Mouse (Mus musculus) forebrain, embryonic 10.5 days (tissue): ENCODE measurements around the gene Pard3. TPM values are rescaled to one million over a fixed set of nuclear protein-coding genes. Genes with fewer than 3 reads are reported as not detected.
"Not testable (repeated sequence)": the region's sequence is repeated elsewhere in the genome, so short reads cannot be mapped to it uniquely, and the experiment has no call there.

Experiments
- DNase-seq: peaks from one replicate; pipeline ENCODE4 v3.0.0-alpha.2; 2017; ENCODE audit warnings: low spot score; ENCODE audit errors: extremely low spot score
- H3K27ac ChIP-seq: fragments of 300-500 bp; sonication (generic); 2 replicates; pipeline ENCODE4 v1.5.1; 2016; ENCODE audit warnings: mild to moderate bottlenecking
- H3K27me3 ChIP-seq: fragments of 300-500 bp; sonication (generic); 2 replicates; pipeline ENCODE4 v1.6.1; 2016; ENCODE audit warnings: mild to moderate bottlenecking; ENCODE audit not compliant: poor library complexity, severe bottlenecking
- H3K36me3 ChIP-seq: fragments of 300-500 bp; sonication (generic); replicated peaks from 2 replicates; pipeline ENCODE4 v1.6.1; 2016; ENCODE audit warnings: mild to moderate bottlenecking, moderate library complexity
- H3K4me1 ChIP-seq: fragments of 300-500 bp; sonication (generic); 2 replicates; pipeline ENCODE4 v1.6.1; 2016
- H3K4me3 ChIP-seq: fragments of 300-500 bp; sonication (generic); 2 replicates; pipeline ENCODE4 v1.5.1; 2016; ENCODE audit warnings: mild to moderate bottlenecking, moderate library complexity
- H3K9me3 ChIP-seq: fragments of 300-500 bp; sonication (generic); 2 replicates; pipeline ENCODE4 v1.6.1; 2016; ENCODE audit warnings: mild to moderate bottlenecking, moderate library complexity
- WGBS: fragments of 180-500 bp; shearing (Covaris S2); methylation state at CpG from one replicate; pipeline ENCODE4 v1.1.7; 2016; 5-methylcytosine and 5-hydroxymethylcytosine counted together
- polyA plus RNA-seq: library from polyadenylated mRNA; unstranded; fragments of >200 nt; fragmentation: Nextera tagmentation; extraction: Ambion mirVana; gene quantifications from 2 replicates; pipeline ENCODE4 v1.2.1, GENCODE M21; 2016

The Pard3 gene
- polyA plus RNA-seq, 1 experiment from 2014 or later = 27.3 TPM

GRCm38 (mm10) chr8:127151706-127152105, 88.0 kb downstream of the Pard3 start:
- Histone ChIP-seq H3K9me3 (no peaks in the 10 kb centered on the region), H3K27ac (no peak overlapping the region), H3K4me3 (no peak overlapping the region), H3K36me3 (no peaks in the 10 kb centered on the region), H3K27me3 (no peaks in the 10 kb centered on the region), H3K4me1 (peaks cover 6% of the 10 kb centered on the region)
- no peak for DNase-seq
- 82% methylated on average over 3 of the region's 3 CpGs for WGBS

GRCm38 (mm10) chr8:127157087-127157486, 93.4 kb downstream of the Pard3 start:
- no peak for DNase-seq
- Histone ChIP-seq H3K9me3 (no peaks in the 10 kb centered on the region), H3K36me3 (peaks cover 9% of the 10 kb centered on the region), H3K4me3 (no peak overlapping the region), H3K27me3 (no peaks in the 10 kb centered on the region), H3K27ac (no peak overlapping the region), H3K4me1 (peaks cover 6% of the 10 kb centered on the region)
- 86% methylated on average over 8 of the region's 8 CpGs for WGBS

DNA sequence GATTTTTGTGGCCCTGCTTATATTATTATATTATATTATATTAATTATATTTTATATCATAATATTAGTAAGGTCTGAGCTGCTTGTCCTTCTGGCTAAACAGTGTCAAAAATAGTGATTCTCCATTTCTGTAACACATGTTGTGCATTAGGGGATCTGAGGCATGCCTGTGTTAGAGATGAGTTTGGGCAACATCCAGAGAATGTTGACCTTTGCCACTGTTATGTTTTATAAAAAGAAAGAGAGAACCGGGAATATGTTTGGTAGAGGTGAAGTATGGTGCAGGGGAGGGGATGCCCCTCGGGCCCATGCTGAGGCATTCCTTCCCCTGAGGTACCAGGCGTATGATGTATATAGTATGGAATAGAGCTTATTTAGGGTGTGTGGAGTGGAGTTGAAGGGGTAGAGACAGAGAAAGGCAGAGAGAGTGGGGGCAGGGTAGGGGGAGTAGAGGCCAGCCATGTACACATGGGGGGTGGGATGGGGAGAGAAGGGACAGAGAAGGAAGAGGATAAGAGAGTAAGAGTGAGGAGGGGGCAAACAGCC, 95.8 kb downstream of the Pard3 start:
- WGBS = 67% methylated on average over 3 of the region's 3 CpGs
- H3K4me3 ChIP-seq = no peak overlapping the region
- H3K27me3 ChIP-seq = no peaks in the 10 kb centered on the region
- H3K9me3 ChIP-seq = no peaks in the 10 kb centered on the region
- DNase-seq = no peak
- peaks cover 17% of the 10 kb centered on the region for H3K36me3 ChIP-seq
- peaks cover 6% of the 10 kb centered on the region for H3K4me1 ChIP-seq
- H3K27ac ChIP-seq = no peak overlapping the region

DNA sequence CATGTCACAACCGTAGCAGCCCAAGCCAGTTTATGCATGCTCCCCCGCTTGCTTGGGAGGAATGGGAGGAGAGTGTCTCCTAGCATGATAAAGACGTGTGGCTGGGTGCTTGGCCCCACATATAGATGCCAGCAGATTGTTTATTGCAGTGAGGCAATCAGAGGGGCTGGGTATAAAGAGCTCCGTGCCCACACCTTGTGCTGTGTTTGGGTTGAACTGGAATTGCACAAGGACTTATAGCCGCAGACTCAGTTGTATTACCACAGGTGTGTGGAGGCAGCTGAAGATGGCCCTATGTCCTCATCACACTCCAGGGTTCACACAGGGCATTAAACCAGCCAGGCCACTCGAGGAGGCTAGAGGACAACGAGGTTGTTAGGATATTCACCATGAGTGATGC, 98.2 kb downstream of the Pard3 start:
- no peaks in the 10 kb centered on the region for H3K9me3 ChIP-seq
- H3K4me1 ChIP-seq = peaks cover 6% of the 10 kb centered on the region
- no peak for DNase-seq
- peaks cover 22% of the 10 kb centered on the region for H3K36me3 ChIP-seq
- no peak overlapping the region for H3K27ac ChIP-seq
- no peaks in the 10 kb centered on the region for H3K27me3 ChIP-seq
- no peak overlapping the region for H3K4me3 ChIP-seq
- 90% methylated on average over 7 of the region's 7 CpGs for WGBS

- Histone ChIP-seq H3K9me3 (no peaks in the 10 kb centered on the region), H3K36me3 (peaks cover 22% of the 10 kb centered on the region), H3K4me1 (peaks cover 6% of the 10 kb centered on the region), H3K27ac (no peak overlapping the region), H3K27me3 (no peaks in the 10 kb centered on the region), H3K4me3 (no peak overlapping the region)
- 100% methylated on average over 1 of the region's 1 CpGs for WGBS
- DNase-seq = no peak
Measured at GRCm38 (mm10) chr8:127162821-127163220, 99.1 kb downstream of the Pard3 start.

DNA sequence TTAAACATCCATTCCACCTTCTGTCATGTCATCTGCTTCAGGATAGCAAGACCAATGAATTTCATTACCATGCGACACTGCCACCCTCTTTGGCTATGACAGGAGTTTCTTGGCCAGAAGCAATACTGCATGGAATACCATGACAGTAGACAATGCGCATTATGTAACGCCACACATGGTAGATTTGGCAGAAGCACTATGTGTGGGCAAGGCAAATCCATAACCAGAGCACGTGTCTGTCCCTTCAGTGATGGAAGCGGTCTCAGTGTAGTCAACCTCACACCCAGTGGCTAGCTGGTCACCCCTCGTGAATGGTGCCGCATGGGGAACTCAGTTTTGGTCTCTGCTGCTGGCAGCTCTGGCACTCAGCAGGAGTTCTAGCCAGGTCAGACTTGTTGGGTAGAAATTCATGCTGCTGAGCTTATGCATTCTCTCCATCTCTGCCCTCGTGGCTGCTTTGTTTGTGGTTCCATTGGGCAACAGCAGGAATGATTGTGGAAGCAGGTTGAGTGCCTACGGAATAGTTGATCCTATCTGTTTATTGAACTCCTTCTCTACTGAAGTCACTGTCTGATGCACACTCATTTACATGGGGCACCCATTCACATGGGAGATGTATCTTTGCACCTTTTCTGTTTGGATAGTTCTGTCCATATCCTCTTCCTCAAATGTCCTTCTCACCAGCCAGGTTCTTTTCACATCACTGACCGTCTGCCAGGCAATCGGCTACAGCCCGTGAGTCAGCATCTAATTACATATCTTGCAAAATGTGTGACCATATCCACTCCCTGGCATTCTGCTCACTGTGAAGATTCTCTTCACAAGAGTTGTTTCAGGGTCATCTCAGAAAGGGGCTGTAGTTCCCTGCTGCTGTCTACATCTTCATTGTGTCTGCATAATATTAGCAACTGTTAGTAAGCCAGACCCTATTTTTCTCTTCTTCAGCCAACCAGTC, 100.9 kb downstream of the Pard3 start:
- H3K9me3 ChIP-seq = no peaks in the 10 kb centered on the region
- peaks cover 3% of the 10 kb centered on the region for H3K4me1 ChIP-seq
- H3K36me3 ChIP-seq = peaks cover 22% of the 10 kb centered on the region
- no peak overlapping the region for H3K4me3 ChIP-seq
- H3K27ac ChIP-seq = no peak overlapping the region
- 93% methylated on average over 12 of the region's 12 CpGs for WGBS
- H3K27me3 ChIP-seq = no peaks in the 10 kb centered on the region
- no peak for DNase-seq

DNA sequence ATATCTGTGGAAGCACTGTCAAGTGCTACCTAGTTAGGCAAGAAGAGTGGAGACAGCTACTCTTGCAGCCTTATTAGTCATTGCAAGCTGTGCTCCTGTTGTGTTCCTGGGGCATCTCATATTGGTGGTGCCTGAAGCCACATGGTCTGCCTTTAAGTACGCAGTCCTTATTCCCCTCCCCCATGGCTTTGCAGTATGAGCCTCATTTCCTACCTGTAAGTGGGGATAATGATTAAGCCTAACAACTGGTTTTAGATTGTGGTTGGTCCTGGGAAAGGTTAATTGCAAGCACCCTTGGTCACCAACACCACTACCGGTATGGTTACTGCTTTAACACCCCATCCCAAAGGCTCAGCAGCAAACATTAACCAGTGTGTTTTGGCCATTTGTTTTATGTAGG, 104.8 kb downstream of the Pard3 start:
- DNase-seq = no peak
- WGBS = 86% methylated on average over 2 of the region's 2 CpGs
- H3K4me3 ChIP-seq = no peak overlapping the region

GRCm38 (mm10) chr8:127169361-127169760, 105.7 kb downstream of the Pard3 start:
- Histone ChIP-seq H3K36me3 (peaks cover 6% of the 10 kb centered on the region), H3K9me3 (no peaks in the 10 kb centered on the region), H3K4me1 (0 out of 2 replicates have a peak, but pooled peaks cover 7% of the 10 kb centered on the region), H3K27ac (no peak overlapping the region), H3K27me3 (no peaks in the 10 kb centered on the region), H3K4me3 (no peak overlapping the region)
- DNase-seq = no peak
- 93% methylated on average over 5 of the region's 5 CpGs for WGBS

More for the DNA sequence above, 104.8 kb downstream of the Pard3 start:
- Histone ChIP-seq H3K4me1 (0 out of 2 replicates have a peak, but pooled peaks cover 7% of the 10 kb centered on the region), H3K9me3 (no peaks in the 10 kb centered on the region), H3K27me3 (no peaks in the 10 kb centered on the region), H3K36me3 (peaks cover 7% of the 10 kb centered on the region), H3K27ac (no peak overlapping the region)

DNA sequence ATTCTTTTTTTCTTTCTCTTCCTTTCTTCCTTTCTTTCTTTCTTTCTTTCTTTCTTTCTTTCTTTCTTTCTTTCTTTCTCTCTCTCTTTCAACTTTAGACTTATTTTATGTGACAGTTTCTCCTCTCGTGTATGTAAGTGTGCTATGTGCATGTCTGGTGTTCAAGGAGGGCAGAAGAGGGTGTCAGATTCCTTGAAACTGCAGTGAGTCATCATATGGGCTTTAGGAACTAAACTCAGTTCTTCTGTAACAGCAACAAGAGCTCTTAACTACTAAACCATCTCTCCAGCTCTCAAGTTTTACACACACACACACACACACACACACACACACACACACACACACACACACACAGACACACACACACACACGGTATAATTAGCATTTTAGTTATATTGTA, 106.7 kb downstream of the Pard3 start:
- not testable (repeated sequence) for H3K27me3 ChIP-seq, H3K4me3 ChIP-seq, H3K4me1 ChIP-seq, DNase-seq, H3K36me3 ChIP-seq, H3K27ac ChIP-seq, H3K9me3 ChIP-seq
- WGBS = 80% methylated on average over 2 of the region's 2 CpGs

DNA sequence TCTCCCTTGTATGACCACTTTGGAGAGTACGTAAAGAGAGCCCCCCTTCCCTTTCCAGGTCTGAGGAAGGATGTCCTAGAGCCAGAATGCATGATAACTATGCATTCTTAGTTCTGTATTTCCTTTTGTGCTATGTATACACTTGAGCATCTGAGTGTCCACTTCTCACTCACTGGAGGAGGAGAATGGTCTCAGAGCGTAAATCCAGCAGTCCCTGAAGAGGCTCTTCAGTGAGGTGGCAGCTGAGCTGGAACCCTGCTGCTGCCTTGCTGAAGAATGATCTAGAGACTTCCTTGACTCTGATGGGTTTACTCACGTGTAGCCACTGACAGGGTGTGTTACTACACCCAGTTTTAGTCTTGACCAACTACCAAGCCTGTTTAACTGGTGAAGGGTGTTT, 107.2 kb downstream of the Pard3 start:
- Histone ChIP-seq H3K27ac (no peak overlapping the region), H3K36me3 (no peaks in the 10 kb centered on the region), H3K9me3 (no peaks in the 10 kb centered on the region), H3K27me3 (no peaks in the 10 kb centered on the region), H3K4me1 (0 out of 2 replicates have a peak, but pooled peaks cover 7% of the 10 kb centered on the region), H3K4me3 (no peak overlapping the region)
- 91% methylated on average over 3 of the region's 3 CpGs for WGBS
- no peak for DNase-seq

GRCm38 (mm10) chr8:127173483-127173882, 109.8 kb downstream of the Pard3 start:
- Histone ChIP-seq H3K9me3 (no peaks in the 10 kb centered on the region), H3K27ac (no peak overlapping the region), H3K36me3 (no peaks in the 10 kb centered on the region), H3K4me3 (no peak overlapping the region), H3K27me3 (no peaks in the 10 kb centered on the region), H3K4me1 (peaks cover 13% of the 10 kb centered on the region; the same call in 1 of the 2 replicates)
- 94% methylated on average over 5 of the region's 5 CpGs for WGBS
- no peak for DNase-seq

DNA sequence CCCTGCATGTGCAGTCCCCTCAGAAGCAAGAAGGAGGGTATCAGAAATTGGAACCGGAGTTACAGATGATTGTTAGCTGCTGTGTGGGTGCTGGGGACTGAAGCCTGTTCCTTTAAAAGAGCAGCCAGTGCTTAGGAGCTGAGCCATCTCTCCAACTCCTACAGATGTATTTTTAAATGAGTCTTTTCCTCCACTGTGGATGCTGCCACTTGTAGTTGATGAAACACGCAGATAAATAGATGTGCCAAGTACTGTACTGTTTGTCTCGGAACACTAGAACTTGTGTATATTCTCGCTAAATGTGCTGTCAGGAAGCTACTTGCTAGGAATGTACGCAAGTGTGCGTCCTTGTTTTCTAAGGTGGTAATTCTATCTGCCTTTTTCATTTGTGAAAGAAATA, 110.7 kb downstream of the Pard3 start:
- no peak for DNase-seq
- 97% methylated on average over 6 of the region's 6 CpGs for WGBS
- no peaks in the 10 kb centered on the region for H3K9me3 ChIP-seq
- H3K4me1 ChIP-seq = peaks cover 13% of the 10 kb centered on the region; the same call in 1 of the 2 replicates
- H3K27me3 ChIP-seq = no peaks in the 10 kb centered on the region
- no peaks in the 10 kb centered on the region for H3K36me3 ChIP-seq
- H3K27ac ChIP-seq = no peak overlapping the region
- H3K4me3 ChIP-seq = no peak overlapping the region

- no peaks in the 10 kb centered on the region for H3K36me3 ChIP-seq
- peaks cover 13% of the 10 kb centered on the region; the same call in 1 of the 2 replicates for H3K4me1 ChIP-seq
- no peak overlapping the region for H3K4me3 ChIP-seq
- no peak overlapping the region for H3K27ac ChIP-seq
- H3K27me3 ChIP-seq = no peaks in the 10 kb centered on the region
- no peak for DNase-seq
- 89% methylated on average over 6 of the region's 6 CpGs for WGBS
- H3K9me3 ChIP-seq = no peaks in the 10 kb centered on the region
Measured at GRCm38 (mm10) chr8:127175160-127175836, 111.6 kb downstream of the Pard3 start.
